Mouse (Mus musculus) spleen, postnatal 14 days (tissue): ENCODE data around the gene Jarid2.

Experiments
- DNase-seq, 2 experiments: peaks; one replicate each; pipeline ENCODE4 v3.0.0; 2021 to 2022; ENCODE audit warnings: low spot score in 2 of 2

Jarid2 gene

GRCm38 (mm10) chr13:44960542-44961291 is 231.4 kb downstream of the Jarid2 start:
- no peak for DNase-seq
